Mouse (Mus musculus): Measurements from ENCODE around the gene Lenep. TPM values are rescaled to one million over a fixed set of nuclear protein-coding genes. Genes with fewer than 3 reads are reported as not detected.

The Lenep gene
- polyA plus RNA-seq, 1 experiment = 0.66 TPM

DNA sequence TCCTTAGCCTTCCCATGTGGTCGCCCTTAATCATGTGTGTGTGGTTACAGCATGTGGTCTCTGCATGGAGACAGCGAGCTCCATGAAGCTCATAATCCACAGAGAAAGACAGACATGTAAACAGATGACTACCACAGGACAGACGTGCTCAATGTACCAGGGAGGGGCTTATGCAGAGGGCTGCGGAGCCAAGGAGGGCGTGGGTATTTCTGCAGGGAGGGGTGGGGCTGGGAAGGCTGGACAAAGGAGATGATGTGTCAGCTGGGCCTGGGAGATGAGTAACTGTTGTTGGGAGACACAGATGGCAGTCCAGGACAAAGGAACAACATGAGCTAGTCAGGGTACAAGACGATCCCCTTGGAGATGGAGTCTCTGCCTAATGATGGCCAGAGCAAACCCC lies 43.0 kb downstream of the Lenep start:
- DNase-seq = no peak
- Histone ChIP-seq H3K36me3 (ENCODE audit: control insufficient read depth, insufficient read depth, low read length) (no peaks in the 10 kb centered on the region), H3K4me1 (replicated peaks; ENCODE audit: control insufficient read depth, insufficient read depth, low read length) (no peaks in the 10 kb centered on the region), H3K27ac (ENCODE audit: control insufficient read depth, insufficient read depth, low read length) (no peak overlapping the region), H3K4me3 (ENCODE audit: control insufficient read depth, insufficient read depth, low read length) (no peak overlapping the region), H3K27me3 (ENCODE audit: control insufficient read depth, insufficient read depth, low read length) (no peaks in the 10 kb centered on the region)
- TF ChIP-seq POLR2A (IDR thresholded peaks at IDR 0.05; ENCODE audit: control insufficient read depth, extremely low read depth, insufficient read depth, low read length, poor library complexity) (no peak), CTCF (IDR thresholded peaks at IDR 0.05; ENCODE audit: borderline replicate concordance, control insufficient read depth, extremely low read depth, insufficient read depth, low read length, poor library complexity) (no peak)
- WGBS = 85% methylated on average over 6 of the region's 6 CpGs

DNA sequence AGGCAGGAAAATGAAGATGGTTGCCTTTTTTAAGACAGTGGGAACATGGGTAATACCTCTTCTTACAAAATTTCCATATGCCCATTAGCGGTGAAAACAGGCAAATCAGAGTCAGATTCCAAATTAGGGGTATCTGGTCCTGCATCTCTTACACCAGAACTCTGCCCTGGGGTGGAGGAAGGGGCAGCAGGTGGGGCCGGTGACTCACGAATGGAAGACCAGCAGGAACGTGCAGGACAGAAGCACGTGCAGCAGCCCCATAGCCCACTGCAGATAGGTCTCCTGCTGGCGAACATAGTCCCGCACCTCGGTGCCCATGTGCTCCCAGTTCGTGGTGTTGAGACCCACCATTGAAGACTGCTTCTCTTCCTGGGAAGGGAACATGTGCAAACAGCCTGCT lies 46.6 kb downstream of the Lenep start:
- DNase-seq = no peak
- H3K4me3 ChIP-seq (ENCODE audit: control insufficient read depth, insufficient read depth, low read length) = no peak overlapping the region
- TF ChIP-seq CTCF (IDR thresholded peaks at IDR 0.05; ENCODE audit: borderline replicate concordance, control insufficient read depth, extremely low read depth, insufficient read depth, low read length, poor library complexity) = no peak
- TF ChIP-seq POLR2A (IDR thresholded peaks at IDR 0.05; ENCODE audit: control insufficient read depth, extremely low read depth, insufficient read depth, low read length, poor library complexity) = no peak
- no peaks in the 10 kb centered on the region for H3K36me3 ChIP-seq (ENCODE audit: control insufficient read depth, insufficient read depth, low read length)
- H3K27me3 ChIP-seq (ENCODE audit: control insufficient read depth, insufficient read depth, low read length) = no peaks in the 10 kb centered on the region; the same call in 1 of the 2 replicates
- no peak overlapping the region for H3K27ac ChIP-seq (ENCODE audit: control insufficient read depth, insufficient read depth, low read length)
- WGBS = 74% methylated on average over 9 of the region's 9 CpGs
- H3K4me1 ChIP-seq (replicated peaks; ENCODE audit: control insufficient read depth, insufficient read depth, low read length) = no peaks in the 10 kb centered on the region

DNA sequence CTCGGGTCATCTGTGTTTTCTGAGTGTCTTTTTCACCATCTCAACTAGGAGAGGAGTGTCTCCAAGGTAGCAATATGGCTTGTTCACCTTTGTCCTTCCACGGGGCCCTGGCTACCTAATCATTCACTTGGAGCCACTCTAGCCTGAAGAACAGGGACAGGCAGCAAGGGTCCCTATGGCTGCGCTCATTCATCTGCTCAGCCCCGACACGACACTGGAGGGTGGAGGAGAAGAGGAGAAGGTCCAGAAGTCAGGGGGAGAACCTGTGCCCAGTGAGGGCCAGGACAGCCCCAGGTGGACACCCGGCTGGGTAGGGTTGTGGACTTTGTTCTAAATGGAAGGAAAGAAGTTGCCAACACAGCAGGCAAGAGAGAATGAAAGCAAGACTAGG lies 47.1 kb downstream of the Lenep start:
- no peaks in the 10 kb centered on the region for H3K36me3 ChIP-seq (ENCODE audit: control insufficient read depth, insufficient read depth, low read length)
- H3K4me1 ChIP-seq (replicated peaks; ENCODE audit: control insufficient read depth, insufficient read depth, low read length) = peaks cover 3% of the 10 kb centered on the region
- WGBS = 85% methylated on average over 6 of the region's 6 CpGs
- TF ChIP-seq POLR2A (IDR thresholded peaks at IDR 0.05; ENCODE audit: control insufficient read depth, extremely low read depth, insufficient read depth, low read length, poor library complexity) (no peak), CTCF (IDR thresholded peaks at IDR 0.05; ENCODE audit: borderline replicate concordance, control insufficient read depth, extremely low read depth, insufficient read depth, low read length, poor library complexity) (no peak)
- H3K4me3 ChIP-seq (ENCODE audit: control insufficient read depth, insufficient read depth, low read length) = no peak overlapping the region
- H3K27me3 ChIP-seq (ENCODE audit: control insufficient read depth, insufficient read depth, low read length) = no peaks in the 10 kb centered on the region; the same call in 1 of the 2 replicates
- no peak overlapping the region for H3K27ac ChIP-seq (ENCODE audit: control insufficient read depth, insufficient read depth, low read length)
- DNase-seq = no peak

DNA sequence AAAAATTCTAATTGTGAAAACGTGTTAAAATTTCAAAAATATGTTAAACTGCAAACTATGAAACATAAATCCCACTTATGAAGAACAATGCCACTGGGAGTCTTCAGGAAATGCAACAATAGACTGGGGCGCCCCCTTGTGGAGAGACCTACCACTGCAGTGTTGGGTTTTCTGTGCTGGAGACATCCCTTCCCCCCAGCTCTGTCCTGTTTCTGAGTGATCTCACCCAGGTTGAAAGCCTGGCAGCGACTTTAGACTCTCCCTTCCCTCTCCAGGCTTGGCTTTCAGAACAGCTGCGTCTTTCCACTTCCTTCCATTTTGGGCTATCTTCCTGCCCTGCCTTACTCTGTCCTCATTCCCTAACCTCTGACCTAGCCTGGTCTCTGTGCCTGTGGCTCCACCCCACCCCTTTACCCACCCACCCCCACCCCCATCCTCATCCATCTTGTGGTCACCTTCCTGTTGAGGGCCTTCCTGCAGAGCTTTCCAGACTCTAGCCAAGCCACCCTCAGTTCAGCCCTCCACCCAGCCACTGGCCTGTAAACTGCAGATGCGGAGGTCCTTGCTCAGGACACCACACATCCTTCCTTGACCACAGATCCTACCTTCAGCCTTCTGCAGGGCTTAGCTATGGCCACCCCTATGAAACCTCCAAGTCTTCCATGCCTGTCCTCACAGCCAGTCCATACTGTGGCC lies 47.6 kb downstream of the Lenep start:
- peaks cover 7% of the 10 kb centered on the region for H3K4me1 ChIP-seq (replicated peaks; ENCODE audit: control insufficient read depth, insufficient read depth, low read length)
- WGBS = 18% methylated on average over 5 of the region's 5 CpGs
- peak; percentile 85 for DNase-seq

DNA sequence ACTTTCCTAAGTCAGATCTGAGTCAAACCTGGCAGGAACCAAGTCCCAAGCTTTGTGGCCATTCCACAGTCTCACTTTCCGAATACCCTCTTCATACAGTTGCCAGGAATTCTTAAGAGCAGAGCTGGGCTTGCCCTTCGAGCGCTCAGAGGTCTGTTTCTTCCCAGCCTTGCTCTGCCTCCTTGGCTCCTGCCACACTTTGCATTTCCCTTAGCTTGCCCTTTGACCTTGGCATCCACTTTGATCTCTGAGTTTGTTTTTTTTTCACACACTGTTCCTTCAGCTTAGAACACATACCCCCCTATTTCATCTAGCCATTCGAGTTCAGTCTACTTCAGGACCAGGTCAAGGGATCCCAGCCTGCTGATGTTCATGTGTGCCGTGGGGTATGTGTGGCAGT lies 51.3 kb downstream of the Lenep start:
- no peak for DNase-seq
- no peaks in the 10 kb centered on the region; the same call in 1 of the 2 replicates for H3K27me3 ChIP-seq (ENCODE audit: control insufficient read depth, insufficient read depth, low read length)
- H3K4me1 ChIP-seq (replicated peaks; ENCODE audit: control insufficient read depth, insufficient read depth, low read length) = peaks cover 17% of the 10 kb centered on the region
- no peaks in the 10 kb centered on the region for H3K36me3 ChIP-seq (ENCODE audit: control insufficient read depth, insufficient read depth, low read length)
- TF ChIP-seq CTCF (IDR thresholded peaks at IDR 0.05; ENCODE audit: borderline replicate concordance, control insufficient read depth, extremely low read depth, insufficient read depth, low read length, poor library complexity) (no peak), POLR2A (IDR thresholded peaks at IDR 0.05; ENCODE audit: control insufficient read depth, extremely low read depth, insufficient read depth, low read length, poor library complexity) (no peak)
- 92% methylated on average over 5 of the region's 5 CpGs for WGBS
- H3K4me3 ChIP-seq (ENCODE audit: control insufficient read depth, insufficient read depth, low read length) = no peak overlapping the region
- no peak overlapping the region for H3K27ac ChIP-seq (ENCODE audit: control insufficient read depth, insufficient read depth, low read length)

More for the DNA sequence above, 47.6 kb downstream of the Lenep start:
- peak; percentile 37; the same call in 1 of the 2 replicates for TF ChIP-seq CTCF (IDR thresholded peaks at IDR 0.05; ENCODE audit: borderline replicate concordance, control insufficient read depth, extremely low read depth, insufficient read depth, low read length, poor library complexity)
- no peak for TF ChIP-seq POLR2A (IDR thresholded peaks at IDR 0.05; ENCODE audit: control insufficient read depth, extremely low read depth, insufficient read depth, low read length, poor library complexity)
- Histone ChIP-seq H3K36me3 (ENCODE audit: control insufficient read depth, insufficient read depth, low read length) (no peaks in the 10 kb centered on the region), H3K27me3 (ENCODE audit: control insufficient read depth, insufficient read depth, low read length) (no peaks in the 10 kb centered on the region; the same call in 1 of the 2 replicates), H3K27ac (ENCODE audit: control insufficient read depth, insufficient read depth, low read length) (no peak overlapping the region), H3K4me3 (ENCODE audit: control insufficient read depth, insufficient read depth, low read length) (no peak overlapping the region)

Other genes with a start within 250 kb of the Lenep start
- 15.9 and 18.1 TPM in 2 replicates for gene Hcn3, start 242.6 kb downstream of the Lenep start, polyA plus RNA-seq (2012; rRNA removed)
- 117 and 126 TPM in 2 replicates for gene Clk2, start 238.0 kb downstream of the Lenep start, polyA plus RNA-seq (2012; rRNA removed)
- gene Scamp3, start 225.3 kb downstream of the Lenep start, polyA plus RNA-seq (2012; rRNA removed) = 240 and 251 TPM in 2 replicates
- gene Fam189b, start 219.7 kb downstream of the Lenep start, polyA plus RNA-seq (2012; rRNA removed) = 250 and 278 TPM in 2 replicates
- 98.8 and 117 TPM in 2 replicates for gene Gba, start 199.9 kb downstream of the Lenep start, polyA plus RNA-seq (2012; rRNA removed)
- 7.2 and 10.9 TPM in 2 replicates for gene Thbs3, start 187.6 kb downstream of the Lenep start, polyA plus RNA-seq (2012; rRNA removed)
- 209 and 224 TPM in 2 replicates for gene Mtx1, start 175.7 kb downstream of the Lenep start, polyA plus RNA-seq (2012; rRNA removed)
- 14.1 and 14.4 TPM in 2 replicates for gene Muc1, start 173.7 kb downstream of the Lenep start, polyA plus RNA-seq (2012; rRNA removed)
- 171 and 183 TPM in 2 replicates for gene Krtcap2, start 156.8 kb downstream of the Lenep start, polyA plus RNA-seq (2012; rRNA removed)
- 12.1 and 13.0 TPM in 2 replicates for gene Trim46, start 156.5 kb downstream of the Lenep start, polyA plus RNA-seq (2012; rRNA removed)
- 477 and 588 TPM in 2 replicates for gene Dpm3, start 143.4 kb downstream of the Lenep start, polyA plus RNA-seq (2012; rRNA removed)
- gene Slc50a1, start 132.2 kb downstream of the Lenep start, polyA plus RNA-seq (2012; rRNA removed) = 196 and 251 TPM in 2 replicates
- gene Efna1, start 121.7 kb downstream of the Lenep start, polyA plus RNA-seq (2012; rRNA removed) = 6.3 and 9.7 TPM in 2 replicates
- gene Efna3, start 79.8 kb downstream of the Lenep start, polyA plus RNA-seq (2012; rRNA removed) = 3.7 and 4.2 TPM in 2 replicates
- gene Efna4, start 64.8 kb downstream of the Lenep start, polyA plus RNA-seq (2012; rRNA removed) = 12.5 TPM in 2 replicates
- gene Adam15, start 52.8 kb downstream of the Lenep start, polyA plus RNA-seq (2012; rRNA removed) = 38.7 and 49.6 TPM in 2 replicates
- gene Dcst2, start 40.8 kb downstream of the Lenep start, polyA plus RNA-seq (2012; rRNA removed) = 0.36 and 0.50 TPM in 2 replicates
- gene Dcst1, start 37.5 kb downstream of the Lenep start, polyA plus RNA-seq (2012; rRNA removed) = 0.24 and 0.32 TPM in 2 replicates
- gene Zbtb7b, start 8.0 kb downstream of the Lenep start, polyA plus RNA-seq (2012; rRNA removed) = 59.8 and 64.9 TPM in 2 replicates
- gene Flad1, start 9.1 kb upstream of the Lenep start, polyA plus RNA-seq (2012; rRNA removed) = 57.0 and 58.3 TPM in 2 replicates
- gene Cks1b, start 15.6 kb upstream of the Lenep start, polyA plus RNA-seq (2012; rRNA removed) = 104 TPM in 2 replicates
- gene Shc1, start 15.7 kb upstream of the Lenep start, polyA plus RNA-seq (2012; rRNA removed) = 89.9 and 92.1 TPM in 2 replicates
- 82.3 and 133 TPM in 2 replicates for gene Pygo2, start 27.4 kb upstream of the Lenep start, polyA plus RNA-seq (2012; rRNA removed)
- 36.5 and 41.6 TPM in 2 replicates for gene Pbxip1, start 33.9 kb upstream of the Lenep start, polyA plus RNA-seq (2012; rRNA removed)
- 20.0 and 22.6 TPM in 2 replicates for gene Pmvk, start 51.7 kb upstream of the Lenep start, polyA plus RNA-seq (2012; rRNA removed)
- 1.6 and 2.4 TPM in 2 replicates for gene Kcnn3, start 117.4 kb upstream of the Lenep start, polyA plus RNA-seq (2012; rRNA removed)

All from thymus, adult 2 months (tissue).